Mouse (Mus musculus): Measurements from ENCODE around the gene Prrx1. TPM values are rescaled to one million over a fixed set of nuclear protein-coding genes. Genes with fewer than 3 reads are reported as not detected.
A peak's percentile ranks its signal among the peaks of the same experiment; 100 is the strongest.

Prrx1 gene
- polyA plus RNA-seq, 1 experiment from 2014 or later, result 16.5 TPM

GRCm38 (mm10) chr1:163309466-163309865 is 4.0 kb downstream of the Prrx1 start:
- Histone ChIP-seq H3K4me1 (peaks cover 60% of the 10 kb centered on the region), H3K27ac (replicated peaks) (no peak overlapping the region), H3K9me3 (replicated peaks) (no peaks in the 10 kb centered on the region), H3K27me3 (ENCODE audit: low read depth, poor library complexity, severe bottlenecking) (peaks cover 84% of the 10 kb centered on the region), H3K36me3 (no peaks in the 10 kb centered on the region), H3K4me3 (peak overlapping the region; percentile 20)
- DNase-seq (ENCODE audit: low spot score), result peak; percentile 40
- 2% methylated on average over 2 of the region's 2 CpGs for WGBS

- Histone ChIP-seq H3K4me1 (peaks cover 53% of the 10 kb centered on the region), H3K27ac (replicated peaks) (no peak overlapping the region), H3K9me3 (replicated peaks) (no peaks in the 10 kb centered on the region), H3K27me3 (ENCODE audit: low read depth, poor library complexity, severe bottlenecking) (peaks cover 75% of the 10 kb centered on the region), H3K4me3 (peak overlapping the region; percentile 43), H3K36me3 (no peaks in the 10 kb centered on the region)
- 2% methylated on average over 24 of the region's 24 CpGs for WGBS
- peak; percentile 69 for DNase-seq (ENCODE audit: low spot score)
Measured at GRCm38 (mm10) chr1:163308631-163309030, 4.9 kb downstream of the Prrx1 start.

- Histone ChIP-seq H3K4me1 (peaks cover 44% of the 10 kb centered on the region), H3K9me3 (replicated peaks) (no peaks in the 10 kb centered on the region), H3K4me3 (no peak overlapping the region), H3K27me3 (ENCODE audit: low read depth, poor library complexity, severe bottlenecking) (peaks cover 70% of the 10 kb centered on the region), H3K27ac (replicated peaks) (no peak overlapping the region), H3K36me3 (no peaks in the 10 kb centered on the region)
- DNase-seq (ENCODE audit: low spot score), result peak; percentile 18
- 11% methylated on average over 11 of the region's 11 CpGs for WGBS
Measured at GRCm38 (mm10) chr1:163307706-163308105, 5.8 kb downstream of the Prrx1 start.

- WGBS, result 44% methylated on average over 1 of the region's 1 CpGs
- Histone ChIP-seq H3K4me1 (peaks cover 31% of the 10 kb centered on the region), H3K4me3 (no peak overlapping the region), H3K9me3 (replicated peaks) (no peaks in the 10 kb centered on the region), H3K36me3 (no peaks in the 10 kb centered on the region), H3K27me3 (ENCODE audit: low read depth, poor library complexity, severe bottlenecking) (peaks cover 52% of the 10 kb centered on the region), H3K27ac (replicated peaks) (no peak overlapping the region)
- DNase-seq (ENCODE audit: low spot score), result no peak
Measured at GRCm38 (mm10) chr1:163305956-163306355, 7.6 kb downstream of the Prrx1 start.

GRCm38 (mm10) chr1:163304837-163305236 is 8.7 kb downstream of the Prrx1 start:
- Histone ChIP-seq H3K36me3 (no peaks in the 10 kb centered on the region), H3K27me3 (ENCODE audit: low read depth, poor library complexity, severe bottlenecking) (peaks cover 41% of the 10 kb centered on the region), H3K27ac (replicated peaks) (no peak overlapping the region), H3K4me1 (peaks cover 26% of the 10 kb centered on the region), H3K4me3 (no peak overlapping the region), H3K9me3 (replicated peaks) (no peaks in the 10 kb centered on the region)
- WGBS, result 92% methylated on average over 3 of the region's 3 CpGs
- DNase-seq (ENCODE audit: low spot score), result no peak

GRCm38 (mm10) chr1:163302292-163302691 is 11.2 kb downstream of the Prrx1 start:
- no peak for DNase-seq (ENCODE audit: low spot score)
- Histone ChIP-seq H3K27ac (replicated peaks) (no peak overlapping the region), H3K36me3 (no peaks in the 10 kb centered on the region), H3K4me3 (no peak overlapping the region), H3K4me1 (0 out of 2 replicates have a peak, but pooled peaks cover under 1% of the 10 kb centered on the region), H3K9me3 (replicated peaks) (no peaks in the 10 kb centered on the region), H3K27me3 (ENCODE audit: low read depth, poor library complexity, severe bottlenecking) (peaks cover 17% of the 10 kb centered on the region)
- WGBS, result 48% methylated on average over 6 of the region's 6 CpGs

- no peaks in the 10 kb centered on the region for H3K36me3 ChIP-seq
- H3K27ac ChIP-seq (replicated peaks), result no peak overlapping the region
- DNase-seq (ENCODE audit: low spot score), result no peak
- WGBS, result 89% methylated on average over 4 of the region's 4 CpGs
- no peaks in the 10 kb centered on the region for H3K9me3 ChIP-seq (replicated peaks)
- H3K4me3 ChIP-seq, result no peak overlapping the region
- H3K27me3 ChIP-seq (ENCODE audit: low read depth, poor library complexity, severe bottlenecking), result no peaks in the 10 kb centered on the region
- H3K4me1 ChIP-seq, result no peaks in the 10 kb centered on the region
Measured at GRCm38 (mm10) chr1:163293152-163293551, 20.4 kb downstream of the Prrx1 start.

- no peak for DNase-seq (ENCODE audit: low spot score)
- WGBS, result 90% methylated on average over 2 of the region's 2 CpGs
- H3K9me3 ChIP-seq (replicated peaks), result no peaks in the 10 kb centered on the region
- no peaks in the 10 kb centered on the region for H3K27me3 ChIP-seq (ENCODE audit: low read depth, poor library complexity, severe bottlenecking)
- no peak overlapping the region for H3K4me3 ChIP-seq
- H3K4me1 ChIP-seq, result no peaks in the 10 kb centered on the region
- H3K36me3 ChIP-seq, result no peaks in the 10 kb centered on the region
- H3K27ac ChIP-seq (replicated peaks), result no peak overlapping the region
Measured at GRCm38 (mm10) chr1:163291925-163292324, 21.6 kb downstream of the Prrx1 start.

GRCm38 (mm10) chr1:163289131-163289530 is 24.4 kb downstream of the Prrx1 start:
- Histone ChIP-seq H3K4me1 (peaks cover 7% of the 10 kb centered on the region), H3K4me3 (no peak overlapping the region), H3K36me3 (no peaks in the 10 kb centered on the region), H3K27me3 (ENCODE audit: low read depth, poor library complexity, severe bottlenecking) (no peaks in the 10 kb centered on the region), H3K9me3 (replicated peaks) (no peaks in the 10 kb centered on the region), H3K27ac (replicated peaks) (no peak overlapping the region)
- DNase-seq (ENCODE audit: low spot score), result no peak
- WGBS, result 90% methylated on average over 7 of the region's 7 CpGs

GRCm38 (mm10) chr1:163285539-163285938 is 28.0 kb downstream of the Prrx1 start:
- 71% methylated on average over 1 of the region's 1 CpGs for WGBS
- Histone ChIP-seq H3K27ac (replicated peaks) (no peak overlapping the region), H3K27me3 (ENCODE audit: low read depth, poor library complexity, severe bottlenecking) (no peaks in the 10 kb centered on the region), H3K4me1 (peaks cover 20% of the 10 kb centered on the region), H3K36me3 (no peaks in the 10 kb centered on the region), H3K4me3 (no peak overlapping the region), H3K9me3 (replicated peaks) (no peaks in the 10 kb centered on the region)
- DNase-seq (ENCODE audit: low spot score), result no peak

- H3K4me1 ChIP-seq, result peaks cover 20% of the 10 kb centered on the region
- no peak overlapping the region for H3K4me3 ChIP-seq
- 27% methylated on average over 3 of the region's 3 CpGs for WGBS
Measured at GRCm38 (mm10) chr1:163285136-163285535, 28.4 kb downstream of the Prrx1 start.

GRCm38 (mm10) chr1:163283980-163284635 is 29.4 kb downstream of the Prrx1 start:
- 88% methylated on average over 9 of the region's 9 CpGs for WGBS
- H3K27ac ChIP-seq (replicated peaks), result no peak overlapping the region
- H3K4me1 ChIP-seq, result peaks cover 20% of the 10 kb centered on the region
- no peaks in the 10 kb centered on the region for H3K27me3 ChIP-seq (ENCODE audit: low read depth, poor library complexity, severe bottlenecking)
- no peaks in the 10 kb centered on the region for H3K36me3 ChIP-seq
- H3K4me3 ChIP-seq, result no peak overlapping the region
- DNase-seq (ENCODE audit: low spot score), result no peak
- H3K9me3 ChIP-seq (replicated peaks), result no peaks in the 10 kb centered on the region

More at GRCm38 (mm10) chr1:163285136-163285535, 28.4 kb downstream of the Prrx1 start:
- Histone ChIP-seq H3K36me3 (no peaks in the 10 kb centered on the region), H3K27me3 (ENCODE audit: low read depth, poor library complexity, severe bottlenecking) (no peaks in the 10 kb centered on the region), H3K27ac (replicated peaks) (no peak overlapping the region), H3K9me3 (replicated peaks) (no peaks in the 10 kb centered on the region)
- no peak for DNase-seq (ENCODE audit: low spot score)

- DNase-seq (ENCODE audit: low spot score), result no peak
- Histone ChIP-seq H3K27me3 (ENCODE audit: low read depth, poor library complexity, severe bottlenecking) (no peaks in the 10 kb centered on the region), H3K4me3 (no peak overlapping the region), H3K36me3 (no peaks in the 10 kb centered on the region), H3K9me3 (replicated peaks) (no peaks in the 10 kb centered on the region), H3K4me1 (peaks cover 20% of the 10 kb centered on the region), H3K27ac (replicated peaks) (no peak overlapping the region)
- WGBS, result 67% methylated on average over 7 of the region's 7 CpGs
Measured at GRCm38 (mm10) chr1:163281450-163282198, 31.9 kb downstream of the Prrx1 start.

Data from midbrain, embryonic 10.5 days (tissue).